Mouse (Mus musculus) monocyte, adult 2 months (primary cell): Measurements from ENCODE around the gene Phgdh.

Source experiments
- DNase-seq, 2 experiments: peaks; one replicate each; pipeline ENCODE4 v3.0.0; 2022; ENCODE audit warnings: low spot score in 2 of 2, low read depth in 1 of 2

The Phgdh gene

GRCm38 (mm10) chr3:98348705-98349104 is 8.9 kb upstream of the Phgdh start:
- DNase-seq: no peak

DNA sequence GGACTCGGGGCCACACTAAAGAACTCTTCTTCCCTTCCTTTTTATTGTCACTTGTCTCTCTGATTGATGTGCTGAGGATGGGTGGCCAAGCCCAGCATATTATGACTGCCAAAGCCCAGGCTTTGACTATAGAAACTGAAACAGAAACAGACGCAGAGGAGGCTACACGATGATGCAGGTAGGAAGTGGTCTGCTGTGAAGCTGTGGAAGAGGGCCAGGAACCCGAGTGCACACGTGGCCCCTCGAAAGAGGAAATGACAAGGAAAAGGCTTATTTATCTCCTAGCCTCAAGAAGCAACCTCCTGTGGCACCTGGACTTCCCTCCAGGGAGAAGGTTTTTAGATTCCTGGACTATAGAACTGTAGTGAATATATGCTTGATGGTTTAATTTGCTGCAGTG is 8.3 kb upstream of the Phgdh start:
- DNase-seq: no peak

GRCm38 (mm10) chr3:98343235-98343634 is 3.4 kb upstream of the Phgdh start:
- DNase-seq: no peak

DNA sequence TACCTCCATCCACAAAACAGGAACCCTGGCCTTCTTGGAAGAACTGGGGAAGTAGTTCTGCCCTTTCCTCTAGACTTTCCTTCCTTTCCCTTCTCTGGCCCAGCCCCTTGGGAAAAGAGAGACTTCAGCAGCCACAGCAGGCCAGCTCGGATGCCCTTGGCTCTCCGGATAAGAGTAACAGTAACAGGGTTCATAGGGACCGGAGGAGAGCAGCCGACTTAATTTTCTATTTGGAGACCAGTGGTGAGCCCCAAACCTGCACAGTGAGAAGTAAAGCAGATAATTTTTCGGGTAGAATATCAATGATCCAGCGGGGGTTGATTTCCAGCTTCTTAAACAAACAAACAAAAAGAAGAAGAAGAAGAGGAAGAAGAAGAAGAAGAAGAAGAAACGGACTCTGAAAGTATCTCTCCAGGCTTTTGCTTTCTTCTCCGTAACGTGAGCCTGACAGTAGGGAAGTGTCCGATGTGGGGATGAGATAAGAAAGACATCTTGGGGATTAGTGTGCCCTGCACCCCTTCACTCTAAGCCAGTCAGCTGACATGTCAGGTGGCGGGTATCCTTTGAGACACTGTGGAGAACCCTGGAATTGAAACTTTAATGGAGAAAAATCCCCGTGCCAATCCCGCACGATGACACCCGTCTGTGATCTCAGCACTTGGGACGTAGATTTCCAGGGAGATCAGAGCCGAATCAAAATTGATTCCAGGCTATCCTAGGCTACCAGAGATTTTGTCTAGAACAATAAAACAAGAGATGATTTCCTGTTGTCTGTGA is 1.2 kb upstream of the Phgdh start:
- DNase-seq: no peak

- DNase-seq: no peak
Measured at GRCm38 (mm10) chr3:98339097-98339705, 589 bp downstream of the Phgdh start.

GRCm38 (mm10) chr3:98338584-98339041 is 1.2 kb downstream of the Phgdh start:
- no peak for DNase-seq

- DNase-seq: no peak
Measured at GRCm38 (mm10) chr3:98336661-98337654, 2.8 kb downstream of the Phgdh start.

DNA sequence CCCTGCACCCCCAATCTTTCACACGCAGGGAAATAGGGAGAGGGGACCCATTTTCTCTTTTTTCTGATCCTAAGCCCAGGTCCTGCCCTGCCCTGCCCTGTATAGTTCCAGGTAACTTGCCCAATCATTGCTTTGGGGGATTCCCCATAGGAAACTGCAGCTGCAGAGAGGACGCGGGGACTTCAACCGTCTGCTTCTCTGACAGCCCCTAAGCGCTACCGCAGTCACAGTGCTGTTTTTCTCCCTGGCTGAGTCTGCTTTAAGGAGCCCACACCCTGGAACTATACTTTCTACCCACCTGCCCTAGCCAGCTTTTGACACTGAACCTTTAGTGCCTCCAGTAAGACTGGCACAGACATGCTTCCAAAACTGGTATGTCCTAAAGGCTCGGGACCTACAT is 3.9 kb downstream of the Phgdh start:
- DNase-seq: no peak

- no peak for DNase-seq
Measured at GRCm38 (mm10) chr3:98335331-98335730, 4.5 kb downstream of the Phgdh start.

DNA sequence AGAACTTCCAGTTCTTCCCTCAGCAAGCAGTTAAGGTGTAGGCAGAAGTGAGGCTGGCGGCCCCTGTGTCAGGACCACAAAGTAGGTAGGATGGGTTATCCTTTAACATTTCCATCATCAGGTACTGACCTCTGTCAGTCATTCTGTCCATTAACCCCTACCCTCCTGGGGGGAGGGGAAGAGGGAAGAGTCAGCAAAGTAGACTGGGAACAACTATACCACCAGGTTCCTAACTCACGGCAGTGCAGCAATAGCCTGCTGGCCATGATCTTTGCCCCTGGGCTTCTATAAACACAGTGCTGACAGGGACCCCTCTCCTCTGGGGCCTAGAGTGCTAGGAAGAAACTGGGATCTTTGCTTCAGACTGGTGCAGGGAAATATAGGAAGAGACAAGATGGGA is 5.8 kb downstream of the Phgdh start:
- no peak for DNase-seq

- DNase-seq: no peak
Measured at GRCm38 (mm10) chr3:98324235-98324634, 15.6 kb downstream of the Phgdh start.

DNA sequence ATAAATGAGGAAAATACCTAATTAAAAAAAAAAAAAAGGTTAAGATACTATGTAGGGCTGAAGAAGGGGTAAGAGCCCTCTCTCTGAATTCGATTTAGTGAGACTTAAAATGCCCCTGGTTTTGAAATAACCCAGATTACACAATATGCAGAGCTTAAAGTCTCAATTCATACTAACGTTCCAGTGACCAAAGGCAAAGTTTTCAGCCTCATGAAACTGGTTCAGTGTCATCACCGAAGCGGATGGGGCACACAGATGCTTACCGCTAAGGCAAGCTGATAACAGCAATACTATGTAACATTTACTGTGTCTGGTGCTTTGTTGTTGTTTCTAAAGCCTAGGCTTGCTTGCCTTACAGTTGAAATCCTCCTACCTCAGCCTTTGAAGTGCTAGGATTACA is 17.6 kb downstream of the Phgdh start:
- no peak for DNase-seq

DNA sequence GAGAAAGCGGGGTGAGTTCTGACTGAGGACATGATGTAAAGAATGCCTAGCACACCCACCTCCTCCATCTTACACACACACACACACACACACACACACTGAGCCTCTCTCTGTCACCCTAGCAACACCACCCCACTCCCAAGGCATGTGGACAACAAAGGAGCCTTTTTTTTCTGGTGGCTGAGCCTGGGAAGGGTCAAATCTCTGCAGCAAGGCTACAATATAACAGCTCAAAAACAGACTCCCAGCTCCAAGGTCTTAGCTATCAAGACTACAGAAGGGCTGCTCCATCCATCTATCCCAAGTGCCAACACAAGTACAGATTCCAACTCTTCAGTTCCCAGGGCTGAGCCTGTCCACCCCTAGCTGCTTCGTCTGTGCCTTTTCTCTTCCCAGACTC is 20.6 kb downstream of the Phgdh start:
- no peak for DNase-seq

GRCm38 (mm10) chr3:98317143-98317542 is 22.6 kb downstream of the Phgdh start:
- no peak for DNase-seq

- no peak for DNase-seq
Measured at GRCm38 (mm10) chr3:98315181-98315580, 24.6 kb downstream of the Phgdh start.

GRCm38 (mm10) chr3:98313294-98314155 is 26.3 kb downstream of the Phgdh start:
- no peak for DNase-seq

DNA sequence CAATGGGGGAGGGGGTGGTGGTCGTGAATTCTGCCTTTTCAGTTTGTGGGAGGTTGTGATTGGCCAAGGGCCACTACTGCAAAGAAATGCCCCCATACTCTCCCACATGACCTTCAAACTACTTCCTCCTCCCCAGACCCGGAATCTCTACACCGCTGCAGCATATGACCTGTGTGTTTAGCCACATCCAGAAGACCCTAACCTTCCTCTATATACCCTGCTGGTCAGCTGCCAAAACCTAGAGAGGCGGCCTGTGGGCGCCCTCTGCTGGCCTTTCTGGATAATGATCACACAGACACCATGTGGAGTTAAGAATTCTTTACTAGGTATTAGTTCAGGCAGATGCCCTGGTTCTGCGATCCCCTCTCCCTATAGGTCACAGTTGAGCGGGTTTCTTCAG is 26.9 kb downstream of the Phgdh start:
- no peak for DNase-seq

- DNase-seq: no peak
Measured at GRCm38 (mm10) chr3:98310456-98310855, 29.3 kb downstream of the Phgdh start.

DNA sequence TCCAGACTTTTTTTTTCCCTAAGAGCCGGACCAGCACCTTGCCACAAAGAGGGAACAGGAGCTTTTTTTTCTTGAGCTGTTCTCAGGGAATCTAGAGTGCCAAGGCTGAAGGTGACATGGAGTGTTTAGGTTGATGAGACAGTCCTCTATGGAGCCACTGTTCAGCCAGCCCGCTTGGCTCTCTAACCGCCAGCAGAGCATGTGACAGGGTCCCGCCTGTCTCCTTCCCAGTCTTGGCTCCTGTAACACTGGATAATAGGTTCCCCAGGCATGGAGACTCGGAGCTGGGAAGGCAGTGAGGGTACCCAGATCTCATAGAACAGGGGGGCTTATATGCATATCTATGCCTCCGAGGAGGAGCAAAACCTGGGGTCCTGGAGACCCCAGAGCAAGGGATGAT is 31.2 kb downstream of the Phgdh start:
- DNase-seq: no peak

DNA sequence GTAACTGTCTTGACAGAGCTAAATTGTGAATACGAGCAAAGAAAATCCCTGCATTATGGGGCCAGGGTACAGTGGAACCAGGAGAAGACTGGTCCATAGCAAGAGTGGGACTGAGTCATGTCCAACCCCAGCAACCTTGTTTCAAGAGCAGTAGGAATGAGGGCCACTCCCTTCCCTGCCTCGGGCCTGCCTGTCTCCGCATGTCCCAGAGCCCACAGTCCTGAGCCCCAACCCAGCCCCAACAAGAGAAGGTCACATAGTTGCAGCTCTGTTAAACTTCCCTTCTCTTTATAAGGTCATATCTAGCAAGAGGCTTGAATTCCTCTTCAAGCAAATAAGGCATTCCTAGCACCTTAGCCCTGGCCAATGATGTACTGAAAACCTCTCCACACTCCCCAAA is 38.0 kb downstream of the Phgdh start:
- no peak for DNase-seq

DNA sequence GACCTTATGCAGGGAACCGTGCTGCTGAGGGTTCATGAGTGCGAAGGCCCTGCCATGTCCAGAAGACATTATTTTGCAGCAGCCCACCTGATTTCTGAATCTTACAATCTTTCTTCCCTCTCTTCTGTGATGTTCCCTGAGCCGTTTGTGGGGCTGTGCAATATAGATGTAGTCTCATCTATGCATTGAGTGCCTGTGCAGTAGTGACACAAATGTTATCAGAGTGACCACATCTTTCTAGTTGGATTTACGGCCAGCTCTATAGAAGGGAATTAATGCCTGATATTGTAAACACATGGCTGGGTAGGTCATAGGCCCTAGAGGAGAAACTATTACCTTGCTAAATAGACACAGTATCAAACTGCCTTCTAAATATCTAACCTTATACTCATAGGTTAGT is 39.5 kb downstream of the Phgdh start:
- DNase-seq: no peak
